Mouse (Mus musculus) CH12.LX (cell line): ENCODE data around the gene Dmxl2. TPM values are rescaled to one million over a fixed set of nuclear protein-coding genes. Genes with fewer than 3 reads are reported as not detected.
A peak's percentile ranks its signal among the peaks of the same experiment; 100 is the strongest.

Experiments
- DNase-seq: peaks from one replicate; pipeline ENCODE4 v3.0.0-alpha.2; 2013; ENCODE audit errors: extremely low read depth
- H3K27ac ChIP-seq: 2 replicates; pipeline ENCODE4 v1.5.1; 2012; ENCODE audit warnings: low read depth, mild to moderate bottlenecking, control low read depth, moderate library complexity; ENCODE audit not compliant: insufficient read depth
- H3K27me3 ChIP-seq: replicated peaks from 2 replicates; pipeline ENCODE3; 2012; ENCODE audit warnings: inconsistent platforms
- H3K36me3 ChIP-seq, 2 experiments: replicated peaks in 1 of 2; 2 replicates each; pipeline versions ENCODE3 to v1.6.1; 2012; ENCODE audit warnings: inconsistent platforms in 1 of 2, low read length in 1 of 2, mild to moderate bottlenecking in 1 of 2, mixed read lengths in 1 of 2, moderate library complexity in 1 of 2; ENCODE audit not compliant: control insufficient read depth in 1 of 2, insufficient read depth in 1 of 2
- H3K4me1 ChIP-seq, 2 experiments: 2 replicates each; pipeline ENCODE4 v1.6.1; 2012; ENCODE audit warnings: inconsistent platforms in 1 of 2, moderate library complexity in 1 of 2; ENCODE audit not compliant: insufficient read depth in 2 of 2, control insufficient read depth in 1 of 2
- H3K4me2 ChIP-seq: 2 replicates; pipeline ENCODE4 v1.6.1; 2012; ENCODE audit warnings: low read depth, mild to moderate bottlenecking, control low read depth; ENCODE audit not compliant: poor library complexity, insufficient read depth, severe bottlenecking
- H3K4me3 ChIP-seq, 3 experiments: fragments of 150-350 bp in 1 of 3; sonication (generic) in 1 of 3; replicated peaks in 1 of 3; 2 replicates each; pipeline versions ENCODE3 to v1.5.1; 2011 to 2012; ENCODE audit warnings: low read depth in 2 of 3, low read length in 2 of 3, mild to moderate bottlenecking in 2 of 3, moderate library complexity in 2 of 3, control low read depth in 1 of 3, improper control_type of control experiment in 1 of 3, inconsistent platforms in 1 of 3, mixed read lengths in 1 of 3; ENCODE audit not compliant: poor library complexity in 1 of 3
- H3K79me2 ChIP-seq: replicated peaks from 2 replicates; pipeline ENCODE4 v1.6.1; 2012; ENCODE audit warnings: mild to moderate bottlenecking, moderate library complexity; ENCODE audit not compliant: control insufficient read depth, poor library complexity, insufficient read depth, severe bottlenecking; ENCODE audit errors: extremely low read depth
- H3K9ac ChIP-seq: 2 replicates; pipeline ENCODE4 v1.6.1; 2012; ENCODE audit warnings: low read depth, mild to moderate bottlenecking, control low read depth, moderate library complexity; ENCODE audit not compliant: insufficient read depth
- H3K9me3 ChIP-seq: replicated peaks from 2 replicates; pipeline ENCODE3; 2012; ENCODE audit warnings: low read length, inconsistent platforms, mixed read lengths
- CHD1 ChIP-seq: IDR thresholded peaks from 2 replicates; pipeline ENCODE4 v1.6.1; 2012; ENCODE audit warnings: low read depth, low read length, improper control_type of control experiment, inconsistent platforms
- EP300 ChIP-seq: IDR thresholded peaks from 2 replicates; pipeline ENCODE4 v1.6.1; 2011; ENCODE audit warnings: low read length, improper control_type of control experiment
- HCFC1 ChIP-seq: IDR thresholded peaks from 2 replicates; pipeline ENCODE4 v1.6.1; 2012; ENCODE audit warnings: low read depth, mild to moderate bottlenecking, inconsistent platforms, low read length, improper control_type of control experiment
- IRF4 ChIP-seq: IDR thresholded peaks from 2 replicates; pipeline ENCODE4 v1.6.1; 2014; ENCODE audit warnings: low read depth, mild to moderate bottlenecking, inconsistent platforms, low read length, improper control_type of control experiment
- JUN ChIP-seq: IDR thresholded peaks from 2 replicates; pipeline ENCODE4 v1.6.1; 2011; ENCODE audit warnings: low read depth, mild to moderate bottlenecking, low read length, improper control_type of control experiment, moderate library complexity; ENCODE audit not compliant: insufficient read depth
- MAFK ChIP-seq: IDR thresholded peaks from 2 replicates; pipeline ENCODE4 v1.6.1; 2011; ENCODE audit warnings: low read length, improper control_type of control experiment; ENCODE audit not compliant: insufficient replicate concordance
- MAZ ChIP-seq: IDR thresholded peaks from 2 replicates; pipeline ENCODE4 v1.6.1; 2012; ENCODE audit warnings: low read depth, mild to moderate bottlenecking, inconsistent platforms, low read length, improper control_type of control experiment, moderate library complexity
- MXI1 ChIP-seq: IDR thresholded peaks from 2 replicates; pipeline ENCODE4 v1.6.1; 2011; ENCODE audit warnings: mild to moderate bottlenecking, low read depth, low read length, improper control_type of control experiment
- MYC ChIP-seq: IDR thresholded peaks from 2 replicates; pipeline ENCODE4 v1.6.1; 2011; ENCODE audit warnings: low read depth, mild to moderate bottlenecking, improper control_type of control experiment, low read length
- NRF1 ChIP-seq: IDR thresholded peaks from 2 replicates; pipeline ENCODE4 v1.6.1; 2014; ENCODE audit warnings: low read depth, mild to moderate bottlenecking, inconsistent platforms, low read length, improper control_type of control experiment, moderate library complexity
- PAX5 ChIP-seq: IDR thresholded peaks from 2 replicates; pipeline ENCODE4 v1.6.1; 2012; ENCODE audit warnings: low read length, inconsistent platforms, mixed read lengths
- POLR2A ChIP-seq: IDR thresholded peaks from 2 replicates; pipeline ENCODE4 v1.6.1; 2011; ENCODE audit warnings: low read depth, mild to moderate bottlenecking, improper control_type of control experiment, low read length
- POLR2AphosphoS2 ChIP-seq: IDR thresholded peaks from 2 replicates; pipeline ENCODE4 v1.6.1; 2011; ENCODE audit warnings: low read depth, low read length, improper control_type of control experiment
- RAD21 ChIP-seq: IDR thresholded peaks from 2 replicates; pipeline ENCODE4 v1.6.1; 2011; ENCODE audit warnings: low read depth, mild to moderate bottlenecking, low read length, improper control_type of control experiment, moderate library complexity
- RCOR1 ChIP-seq: conservative IDR thresholded peaks from 2 replicates; pipeline ENCODE4 v1.6.1; 2012; ENCODE audit warnings: low read depth, mild to moderate bottlenecking, inconsistent platforms, low read length, improper control_type of control experiment
- SIN3A ChIP-seq: IDR thresholded peaks from 2 replicates; pipeline ENCODE4 v1.6.1; 2012; ENCODE audit warnings: low read length, improper control_type of control experiment, inconsistent platforms
- TBP ChIP-seq: conservative IDR thresholded peaks from 2 replicates; pipeline ENCODE4 v1.6.1; 2011; ENCODE audit warnings: low read depth, low read length, improper control_type of control experiment
- TCF12 ChIP-seq: IDR thresholded peaks from 2 replicates; pipeline ENCODE4 v1.6.1; 2014; ENCODE audit warnings: low read depth, mild to moderate bottlenecking, inconsistent platforms, low read length, improper control_type of control experiment
- USF1 ChIP-seq: IDR thresholded peaks from 2 replicates; pipeline ENCODE4 v1.6.1; 2014; ENCODE audit warnings: low read depth, mild to moderate bottlenecking, inconsistent platforms, low read length, improper control_type of control experiment
- USF2 ChIP-seq: conservative IDR thresholded peaks from 2 replicates; pipeline ENCODE4 v1.6.1; 2011; ENCODE audit warnings: low read depth, low read length, improper control_type of control experiment
- ZNF384 ChIP-seq: IDR thresholded peaks from 2 replicates; pipeline ENCODE4 v1.6.1; 2012; ENCODE audit warnings: low read depth, low read length, improper control_type of control experiment, inconsistent platforms
- dilution Hi-C: fragments of 300-500 bp; cut with MboI; formaldehyde crosslinking; loops from 2 replicates; pipeline ENCODE4 v1.14.3; 2020; ENCODE audit warnings: low sequenced_read_pairs; ENCODE audit not compliant: extremely low pct_unique_long_range_greater_than_20kb, extremely low pct_ligation_motif_present
- in situ Hi-C: fragments of 300-500 bp; cut with MboI; formaldehyde crosslinking; loops from 3 replicates; pipeline ENCODE4 v1.14.3; 2019; ENCODE audit warnings: low sequenced_read_pairs, low pct_ligation_motif_present, low pct_unique_long_range_greater_than_20kb, mixed read lengths
- polyA plus RNA-seq: library from polyadenylated mRNA; unstranded; fragments of >175 nt; gene quantifications from 2 replicates; pipeline ENCODE4 v1.2.1, GENCODE M21; 2012; ENCODE audit warnings: low read depth; ENCODE audit not compliant: insufficient read length
- total RNA-seq, 2 experiments: library from RNA; depleted of rRNA; stranded (reverse); fragments of 300-350 nt in 1 of 2; fragments of >200 nt in 1 of 2; gene quantifications; 2 replicates each; pipeline ENCODE4 v1.2.3; 2012 to 2014

Dmxl2 gene
- total and polyA plus RNA-seq, 3 experiments: 21.8 to 23.7 (median 22.5) TPM

DNA sequence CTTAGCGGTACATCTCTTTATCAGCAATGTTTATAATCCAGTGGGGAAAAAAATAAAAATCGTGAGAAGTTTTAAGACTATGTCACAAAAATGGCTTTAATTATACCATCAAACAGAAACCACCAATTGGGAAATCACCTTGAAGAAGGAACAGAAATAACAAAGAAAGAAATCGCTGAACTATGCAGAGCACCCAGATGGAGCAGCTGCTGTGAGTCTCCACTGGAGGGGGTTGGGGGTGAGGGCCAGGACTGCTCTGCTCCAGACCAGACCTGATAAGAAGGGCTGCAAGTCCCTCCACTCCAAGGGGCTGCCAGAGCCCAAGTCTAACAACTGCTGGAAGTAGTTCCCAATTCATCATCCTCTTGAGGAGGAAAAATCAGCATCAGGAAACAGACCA lies 23.3 kb downstream of the Dmxl2 start (continued):
- TF ChIP-seq MAZ (peak; percentile 41; the same call in 1 of the 2 replicates), USF1 (no peak), PAX5 (no peak), RAD21 (peak; percentile 61), USF2 (no peak), SIN3A (0 out of 2 replicates have a peak, but pooled peaks have one; percentile 32), TBP (no peak), RCOR1 (no peak)

DNA sequence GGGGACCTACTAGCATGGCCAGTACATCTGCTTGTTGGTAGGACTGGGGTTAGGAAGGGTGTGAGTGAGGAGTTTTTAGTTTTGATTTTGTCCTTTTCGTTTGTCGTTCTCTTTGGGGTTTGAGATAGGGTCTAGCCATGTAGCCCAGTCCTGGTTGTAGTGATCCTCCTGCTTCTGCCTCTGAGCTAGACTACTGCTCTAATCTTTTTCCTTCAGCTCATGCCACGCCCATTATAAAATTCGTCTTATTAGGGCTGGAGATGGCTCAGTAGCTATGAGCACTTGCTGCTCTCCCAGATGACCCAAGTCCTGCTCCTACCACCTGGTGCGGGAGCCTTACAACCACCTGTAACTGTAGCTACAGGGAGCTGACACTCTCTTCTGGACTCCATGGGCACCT lies 26.9 kb downstream of the Dmxl2 start:
- Histone ChIP-seq H3K79me2 (peaks cover 3% of the 10 kb centered on the region; the same call in 1 of the 2 replicates), H3K4me2 (no peak overlapping the region), H3K4me3 (no peak overlapping the region), H3K9ac (no peak overlapping the region), H3K27me3 (no peaks in the 10 kb centered on the region), H3K4me1 (peaks cover 8 to 43% of the 10 kb centered on the region in 2 experiments), H3K36me3 (peaks cover 17 to 41% of the 10 kb centered on the region in 2 experiments)
- TF ChIP-seq TCF12 (no peak), PAX5 (no peak), JUN (no peak), MYC (no peak), USF2 (no peak), EP300 (no peak), POLR2A (no peak), HCFC1 (no peak), RCOR1 (no peak), NRF1 (no peak), RAD21 (no peak), MXI1 (no peak), MAFK (no peak), POLR2AphosphoS2 (no peak), CHD1 (no peak), IRF4 (no peak)
- TF ChIP-seq, all 38 proteins: peak for 0
- in situ Hi-C loops (no loop called here), dilution Hi-C loops (no loop called here)
- no peaks in the 10 kb centered on the region for H3K9me3 ChIP-seq
- DNase-seq: no peak
- no peak overlapping the region for H3K27ac ChIP-seq

DNA sequence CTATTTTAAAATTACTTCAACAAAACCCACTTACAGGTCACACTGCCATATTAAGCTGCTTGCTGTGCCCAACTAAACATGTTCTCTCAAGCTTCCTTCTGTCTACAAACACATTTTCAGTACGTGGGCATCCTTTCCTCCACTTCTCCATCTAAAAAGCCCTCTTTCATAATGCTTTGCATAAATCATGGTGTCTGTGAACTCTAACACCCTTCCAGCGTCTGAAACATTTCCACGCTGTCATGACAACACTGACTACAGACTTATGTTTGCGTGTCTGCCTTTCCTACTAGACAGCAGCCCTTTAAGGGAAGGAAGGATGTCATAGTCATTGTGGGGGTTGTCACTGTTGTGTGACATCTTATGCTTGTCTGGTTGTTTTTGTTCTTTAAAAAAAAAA lies 27.4 kb downstream of the Dmxl2 start:
- TF ChIP-seq NRF1 (no peak), MXI1 (0 out of 2 replicates have a peak, but pooled peaks have one; percentile 31), SIN3A (no peak), ZNF384 (peak; percentile 62), MAFK (no peak)
- Histone ChIP-seq H3K4me3 (no peak overlapping the region), H3K27ac (no peak overlapping the region), H3K79me2 (peaks cover 3% of the 10 kb centered on the region; the same call in 1 of the 2 replicates), H3K9me3 (no peaks in the 10 kb centered on the region), H3K9ac (no peak overlapping the region), H3K4me1 (peaks cover 8 to 40% of the 10 kb centered on the region in 2 experiments), H3K27me3 (no peaks in the 10 kb centered on the region), H3K4me2 (peak overlapping the region; percentile 56; the same call in 1 of the 2 replicates), H3K36me3 (peaks cover 20 to 45% of the 10 kb centered on the region in 2 experiments)
- peak; percentile 83 for DNase-seq
- in situ Hi-C loops: no loop called here
- dilution Hi-C loops: no loop called here
